Mouse (Mus musculus): ENCODE data around the gene Hmgb4. TPM values are rescaled to one million over a fixed set of nuclear protein-coding genes. Genes with fewer than 3 reads are reported as not detected.

The Hmgb4 gene
- polyA plus RNA-seq, 1 experiment from 2014 or later: not detected

- Histone ChIP-seq H3K9me3 (ENCODE audit: control insufficient read depth, low read length) (no peaks in the 10 kb centered on the region), H3K4me2 (replicated peaks; ENCODE audit: low read depth, low read length) (no peak overlapping the region), H3K4me3 (ENCODE audit: low read depth, low read length) (no peak overlapping the region), H3K9ac (ENCODE audit: low read depth, low read length) (no peak overlapping the region), H3K36me3 (ENCODE audit: control insufficient read depth, insufficient read depth, low read length) (no peaks in the 10 kb centered on the region), H3K27me3 (ENCODE audit: control insufficient read depth, insufficient read depth, low read length) (no peaks in the 10 kb centered on the region), H3K27ac (ENCODE audit: low read depth, low read length) (peak overlapping the region; percentile 48), H3K4me1 (replicated peaks; ENCODE audit: control insufficient read depth, insufficient read depth, low read length) (peaks cover 2% of the 10 kb centered on the region; the same call in 1 of the 2 replicates)
- WGBS: 19% methylated on average over 19 of the region's 19 CpGs
- ATAC-seq (ENCODE audit: low FRiP score) (peak; percentile 82), DNase-seq (ENCODE audit: low spot score) (peak; percentile 48)
These were observed 19.5 kb downstream of the Hmgb4 start for GRCm38 (mm10) chr4:128241075-128241853.

- Histone ChIP-seq H3K27me3 (ENCODE audit: control insufficient read depth, insufficient read depth, low read length) (no peaks in the 10 kb centered on the region), H3K4me2 (replicated peaks; ENCODE audit: low read depth, low read length) (no peak overlapping the region), H3K9ac (ENCODE audit: low read depth, low read length) (no peak overlapping the region), H3K36me3 (ENCODE audit: control insufficient read depth, insufficient read depth, low read length) (no peaks in the 10 kb centered on the region), H3K4me3 (ENCODE audit: low read depth, low read length) (no peak overlapping the region), H3K27ac (ENCODE audit: low read depth, low read length) (no peak overlapping the region), H3K4me1 (replicated peaks; ENCODE audit: control insufficient read depth, insufficient read depth, low read length) (peaks cover 2% of the 10 kb centered on the region; the same call in 1 of the 2 replicates), H3K9me3 (ENCODE audit: control insufficient read depth, low read length) (no peaks in the 10 kb centered on the region)
- 54% methylated on average over 1 of the region's 1 CpGs for WGBS
- no peak for DNase-seq (ENCODE audit: low spot score)
- ATAC-seq (ENCODE audit: low FRiP score): no peak
These were observed 21.6 kb downstream of the Hmgb4 start for GRCm38 (mm10) chr4:128239113-128239512.

- ATAC-seq (ENCODE audit: low FRiP score): no peak
- Histone ChIP-seq H3K4me2 (replicated peaks; ENCODE audit: low read depth, low read length) (no peak overlapping the region), H3K27ac (ENCODE audit: low read depth, low read length) (no peak overlapping the region), H3K9ac (ENCODE audit: low read depth, low read length) (no peak overlapping the region), H3K4me3 (ENCODE audit: low read depth, low read length) (no peak overlapping the region), H3K9me3 (ENCODE audit: control insufficient read depth, low read length) (no peaks in the 10 kb centered on the region), H3K36me3 (ENCODE audit: control insufficient read depth, insufficient read depth, low read length) (no peaks in the 10 kb centered on the region), H3K4me1 (replicated peaks; ENCODE audit: control insufficient read depth, insufficient read depth, low read length) (no peaks in the 10 kb centered on the region; the same call in 1 of the 2 replicates), H3K27me3 (ENCODE audit: control insufficient read depth, insufficient read depth, low read length) (no peaks in the 10 kb centered on the region)
- no peak for DNase-seq (ENCODE audit: low spot score)
- WGBS: 88% methylated on average over 13 of the region's 13 CpGs
These were observed 27.3 kb downstream of the Hmgb4 start for GRCm38 (mm10) chr4:128233458-128233857.

GRCm38 (mm10) chr4:128227377-128228316, 33.1 kb downstream of the Hmgb4 start:
- no peaks in the 10 kb centered on the region for H3K36me3 ChIP-seq (ENCODE audit: control insufficient read depth, insufficient read depth, low read length)
- no peak overlapping the region; the same call in 1 of the 2 replicates for H3K27ac ChIP-seq (ENCODE audit: low read depth, low read length)
- H3K27me3 ChIP-seq (ENCODE audit: control insufficient read depth, insufficient read depth, low read length): no peaks in the 10 kb centered on the region
- H3K9me3 ChIP-seq (ENCODE audit: control insufficient read depth, low read length): no peaks in the 10 kb centered on the region
- H3K4me3 ChIP-seq (ENCODE audit: low read depth, low read length): no peak overlapping the region
- H3K4me1 ChIP-seq (replicated peaks; ENCODE audit: control insufficient read depth, insufficient read depth, low read length): no peaks in the 10 kb centered on the region; the same call in 1 of the 2 replicates
- ATAC-seq (ENCODE audit: low FRiP score): peak; percentile 51
- H3K9ac ChIP-seq (ENCODE audit: low read depth, low read length): no peak overlapping the region
- DNase-seq (ENCODE audit: low spot score): peak; percentile 27
- no peak overlapping the region for H3K4me2 ChIP-seq (replicated peaks; ENCODE audit: low read depth, low read length)
- 35% methylated on average over 13 of the region's 13 CpGs for WGBS

- H3K4me2 ChIP-seq (replicated peaks; ENCODE audit: low read depth, low read length): no peak overlapping the region
- H3K4me3 ChIP-seq (ENCODE audit: low read depth, low read length): no peak overlapping the region
- H3K4me1 ChIP-seq (replicated peaks; ENCODE audit: control insufficient read depth, insufficient read depth, low read length): no peaks in the 10 kb centered on the region; the same call in 1 of the 2 replicates
- no peak overlapping the region for H3K9ac ChIP-seq (ENCODE audit: low read depth, low read length)
- H3K9me3 ChIP-seq (ENCODE audit: control insufficient read depth, low read length): no peaks in the 10 kb centered on the region
- WGBS: 61% methylated on average over 6 of the region's 6 CpGs
- ATAC-seq (ENCODE audit: low FRiP score) (no peak), DNase-seq (ENCODE audit: low spot score) (no peak)
- H3K27ac ChIP-seq (ENCODE audit: low read depth, low read length): no peak overlapping the region
- H3K36me3 ChIP-seq (ENCODE audit: control insufficient read depth, insufficient read depth, low read length): no peaks in the 10 kb centered on the region
- H3K27me3 ChIP-seq (ENCODE audit: control insufficient read depth, insufficient read depth, low read length): no peaks in the 10 kb centered on the region
These were observed 36.3 kb downstream of the Hmgb4 start for GRCm38 (mm10) chr4:128224453-128224852.

- Histone ChIP-seq H3K27me3 (ENCODE audit: control insufficient read depth, insufficient read depth, low read length) (no peaks in the 10 kb centered on the region), H3K36me3 (ENCODE audit: control insufficient read depth, insufficient read depth, low read length) (no peaks in the 10 kb centered on the region), H3K27ac (ENCODE audit: low read depth, low read length) (no peak overlapping the region), H3K9me3 (ENCODE audit: control insufficient read depth, low read length) (no peaks in the 10 kb centered on the region), H3K9ac (ENCODE audit: low read depth, low read length) (no peak overlapping the region), H3K4me1 (replicated peaks; ENCODE audit: control insufficient read depth, insufficient read depth, low read length) (no peaks in the 10 kb centered on the region), H3K4me2 (replicated peaks; ENCODE audit: low read depth, low read length) (no peak overlapping the region), H3K4me3 (ENCODE audit: low read depth, low read length) (no peak overlapping the region)
- 78% methylated on average over 13 of the region's 13 CpGs for WGBS
- no peak for DNase-seq (ENCODE audit: low spot score)
- ATAC-seq (ENCODE audit: low FRiP score): no peak
These were observed 42.7 kb downstream of the Hmgb4 start for GRCm38 (mm10) chr4:128217991-128218595.

Data from hindbrain, embryonic 11.5 days (tissue).